26 mouse cellular contexts compared by ENCODE assay signal in genomic region chr2:103640861-103641260, GRCm38 (mm10).
DNase-seq lines count a peak whose midpoint lies in the region; ATAC-seq and TF ChIP-seq lines count a peak whose summit lies in the region.
"Had no signal": no experiment of that assay in that cellular context is flagged by ENCODE, and none has a peak within 500 bp of the region (broad histone marks: within the 10 kb centered on the region; RNA-seq: fewer than 3 reads in every experiment).

No protein-coding gene starts in this region.

- peaks cover 78% of the 10 kb centered on the region for H3K4me1 ChIP-seq in forebrain, embryonic 10.5 days
- peaks cover 16% of the 10 kb centered on the region for H3K4me1 ChIP-seq in forebrain, embryonic 15.5 days
- H3K4me1 ChIP-seq in kidney, embryonic 14.5 days (ENCODE audit: control insufficient read depth, insufficient read depth, low read length) = peaks cover 14% of the 10 kb centered on the region
- H3K4me1 ChIP-seq in embryonic fibroblast, embryonic 13.5 days (ENCODE audit: control insufficient read depth, insufficient read depth, low read length) = peaks cover 24% of the 10 kb centered on the region

- peak overlapping the region; percentile 22; the same call in 1 of the 2 replicates for H3K27ac ChIP-seq in forebrain, embryonic 10.5 days
- H3K27ac ChIP-seq in forebrain, embryonic 15.5 days (replicated peaks) = no peak overlapping the region
- peak overlapping the region; percentile 0; the same call in 1 of the 2 replicates for H3K27ac ChIP-seq in kidney, embryonic 14.5 days (ENCODE audit: low read depth, low read length)
- H3K27ac ChIP-seq in embryonic fibroblast, embryonic 13.5 days (ENCODE audit: insufficient read depth, low read length) = 0 out of 2 replicates have a peak overlapping the region, but pooled peaks have one; percentile 10
- H3K27ac ChIP-seq: embryonic facial prominence, embryonic 15.5 days; heart, embryonic 15.5 days; left cerebral cortex, adult 2 months; liver, embryonic 12.5 days; neural tube, embryonic 12.5 days had no signal

- H3K27me3 ChIP-seq in forebrain, embryonic 10.5 days (ENCODE audit: poor library complexity, severe bottlenecking) = peaks cover 34% of the 10 kb centered on the region
- no peaks in the 10 kb centered on the region for H3K27me3 ChIP-seq in forebrain, embryonic 15.5 days
- no peaks in the 10 kb centered on the region for H3K27me3 ChIP-seq in kidney, embryonic 14.5 days (ENCODE audit: control insufficient read depth, insufficient read depth, low read length)
- H3K27me3 ChIP-seq: embryonic facial prominence, embryonic 15.5 days; heart, embryonic 15.5 days had no signal

- no peak for DNase-seq in forebrain, embryonic 10.5 days (ENCODE audit: extremely low spot score, low spot score)
- no peak for DNase-seq in kidney, adult 18-20 months
- peak; percentile 35 for DNase-seq in 3T3-L1 (ENCODE audit: low read depth, low spot score)
- no peak for DNase-seq in embryo, embryonic 10.5 days (ENCODE audit: low spot score)
- no peak for DNase-seq in thymus, postnatal 25 days
- DNase-seq: cerebellum, adult 11-12 months; cerebellum, postnatal 10 days; forebrain, postnatal 0 days; gastrocnemius, postnatal 14 days; heart, adult 11 months; kidney, adult 2 months; left cerebral cortex, postnatal 4 days; lung, adult 18-20 months; midbrain, embryonic 14.5 days; right cerebral cortex, postnatal 25 days; spleen, adult 18-20 months; thymus, postnatal 14 days had no signal

- no peak overlapping the region for H3K4me3 ChIP-seq in forebrain, embryonic 10.5 days
- no peak overlapping the region for H3K4me3 ChIP-seq in forebrain, embryonic 15.5 days
- no peak overlapping the region for H3K4me3 ChIP-seq in kidney, embryonic 14.5 days (ENCODE audit: low read length)
- no peak overlapping the region for H3K4me3 ChIP-seq in embryonic fibroblast, embryonic 13.5 days (ENCODE audit: insufficient read depth, low read length)
- H3K4me3 ChIP-seq: embryonic facial prominence, embryonic 15.5 days; heart, embryonic 15.5 days; left cerebral cortex, adult 2 months; liver, embryonic 12.5 days; neural tube, embryonic 12.5 days had no signal

- WGBS in forebrain, embryonic 10.5 days = 40% methylated on average over 2 of the region's 2 CpGs
- 29% methylated on average over 2 of the region's 2 CpGs for WGBS in forebrain, embryonic 15.5 days
- WGBS in kidney, embryonic 14.5 days = 53% methylated on average over 2 of the region's 2 CpGs

- TF ChIP-seq CTCF in embryonic fibroblast, embryonic 13.5 days (IDR thresholded peaks at IDR 0.05; ENCODE audit: borderline replicate concordance, insufficient read depth, low read length) = no peak

- H3K9ac ChIP-seq in forebrain, embryonic 15.5 days (replicated peaks) = no peak overlapping the region
- no peak overlapping the region for H3K9ac ChIP-seq in kidney, embryonic 14.5 days (ENCODE audit: low read depth, low read length)
- H3K9ac ChIP-seq: embryonic facial prominence, embryonic 15.5 days; forebrain, postnatal 0 days; heart, embryonic 15.5 days; liver, embryonic 12.5 days; neural tube, embryonic 12.5 days had no signal

- no peaks in the 10 kb centered on the region for H3K9me3 ChIP-seq in forebrain, embryonic 10.5 days
- no peaks in the 10 kb centered on the region for H3K9me3 ChIP-seq in forebrain, embryonic 15.5 days
- H3K9me3 ChIP-seq in kidney, embryonic 14.5 days (ENCODE audit: control insufficient read depth, low read length) = no peaks in the 10 kb centered on the region
- H3K9me3 ChIP-seq: embryonic facial prominence, embryonic 15.5 days; heart, embryonic 15.5 days; liver, embryonic 12.5 days; neural tube, embryonic 12.5 days had no signal

- H3K4me2 ChIP-seq in forebrain, embryonic 15.5 days (replicated peaks) = no peak overlapping the region
- no peak overlapping the region for H3K4me2 ChIP-seq in kidney, embryonic 14.5 days (replicated peaks; ENCODE audit: low read depth, low read length)
- H3K4me2 ChIP-seq: embryonic facial prominence, embryonic 15.5 days; heart, embryonic 15.5 days; liver, embryonic 12.5 days; neural tube, embryonic 12.5 days had no signal

- no peak for ATAC-seq in forebrain, embryonic 15.5 days (replicated peaks)
- ATAC-seq in kidney, embryonic 14.5 days (ENCODE audit: low FRiP score, low TSS enrichment) = peak; percentile 68; the same call in 1 of the 2 replicates
- ATAC-seq: forebrain, postnatal 0 days; inflammation-experienced regulatory T-cells, adult 6 months; liver, embryonic 12.5 days had no signal

- no peak for TF ChIP-seq POLR2A in embryonic fibroblast, embryonic 13.5 days (IDR thresholded peaks at IDR 0.05; ENCODE audit: low read depth, low read length)

- H3K36me3 ChIP-seq in forebrain, embryonic 10.5 days (replicated peaks) = no peaks in the 10 kb centered on the region
- H3K36me3 ChIP-seq in forebrain, embryonic 15.5 days = no peaks in the 10 kb centered on the region
- no peaks in the 10 kb centered on the region for H3K36me3 ChIP-seq in kidney, embryonic 14.5 days (ENCODE audit: control insufficient read depth, insufficient read depth, low read length)
- H3K36me3 ChIP-seq: embryonic facial prominence, embryonic 15.5 days; heart, embryonic 15.5 days; liver, embryonic 12.5 days; neural tube, embryonic 12.5 days had no signal
